Mouse (Mus musculus): ENCODE results near the gene Sbno2. TPM values are rescaled to one million over a fixed set of nuclear protein-coding genes. Genes with fewer than 3 reads are reported as not detected.

The Sbno2 gene
- total RNA-seq (2021) (10 to 100 TPM; 10.6 to 11.2 TPM), polyA plus RNA-seq (2012; rRNA removed) (16.9 and 18.0 TPM in 2 replicates)
- long read RNA-seq, partial matches to known transcripts: 7 of 9 reads
- long read RNA-seq, other reads (novel, unspliced or antisense): 2 of 9 reads

DNA sequence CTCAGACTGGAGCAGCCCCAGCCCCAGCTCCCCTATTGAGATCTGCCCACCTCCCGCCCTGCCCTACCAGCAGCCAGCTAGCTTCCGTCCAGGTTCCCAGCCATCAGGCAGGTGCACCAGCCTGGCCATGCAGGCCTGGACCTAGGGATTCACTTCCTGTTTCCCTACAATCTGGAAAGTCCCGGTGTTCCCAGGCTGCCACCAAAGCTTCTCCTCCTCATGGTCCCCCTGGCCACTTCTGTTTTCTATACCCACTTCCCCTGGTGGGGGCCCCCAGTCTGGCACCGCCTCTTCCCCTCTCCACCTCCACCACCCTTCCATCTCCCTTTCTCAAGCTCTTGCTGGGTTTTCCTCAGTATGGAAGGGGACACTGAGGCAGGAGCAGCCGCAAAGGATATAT is at the start of gene Sbno2:
Gene Sbno2, minus strand, starts transcription at position 112 of the 400 bp plus-strand sequence.
- H3K27ac ChIP-seq: no peak within 1 kb of the TSS
- peaks cover 12% of the 10 kb centered on the region for H3K4me1 ChIP-seq (ENCODE audit: control insufficient read depth, insufficient read depth, low read length)
- TF ChIP-seq EP300 (IDR thresholded peaks at IDR 0.05; ENCODE audit: insufficient read depth, low read depth, low read length) (no peak), POLR2A (IDR thresholded peaks at IDR 0.05; ENCODE audit: insufficient read depth, low read depth, low read length) (no peak), CTCF (IDR thresholded peaks at IDR 0.05) (no peak)
- H3K36me3 ChIP-seq (ENCODE audit: control insufficient read depth, insufficient read depth, low read length): no peaks in the 10 kb centered on the region
- no peak within 1 kb of the TSS for H3K4me3 ChIP-seq
- 74% methylated on average over 5 of the region's 5 CpGs for WGBS
- H3K79me2 ChIP-seq (replicated peaks; ENCODE audit: control insufficient read depth, insufficient read depth, low read length): peaks cover 9% of the 10 kb centered on the region
- H3K27me3 ChIP-seq (ENCODE audit: control insufficient read depth, insufficient read depth, low read length): no peaks in the 10 kb centered on the region
- H3K9ac ChIP-seq (ENCODE audit: low read depth, low read length): no peak within 1 kb of the TSS
- intact Hi-C loops (cut with DNase I): no loop called here
- no peak for DNase-seq

DNA sequence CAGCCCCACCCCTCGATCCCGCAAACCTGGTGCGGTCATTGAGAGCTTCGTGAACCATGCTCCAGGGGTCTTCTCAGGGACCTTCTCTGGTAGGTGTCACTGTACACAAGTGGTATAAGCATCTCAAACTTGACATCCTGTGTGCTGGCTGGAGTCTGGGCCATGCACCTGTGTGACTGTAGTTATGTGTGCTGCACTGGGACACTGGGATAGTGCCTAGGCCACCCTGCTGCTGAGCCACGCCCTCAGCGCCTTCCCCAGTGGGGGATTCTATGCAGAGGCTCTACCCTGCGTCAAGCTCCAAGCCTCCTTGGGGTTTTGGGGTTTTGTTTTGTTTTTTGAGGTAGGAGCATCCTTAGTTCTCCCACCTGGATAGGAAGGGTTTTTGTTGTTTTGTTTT is 49.0 kb upstream of the Sbno2 start:
- H3K4me3 ChIP-seq: no peak overlapping the region
- H3K36me3 ChIP-seq (ENCODE audit: control insufficient read depth, insufficient read depth, low read length): peaks cover 34% of the 10 kb centered on the region
- peaks cover 26% of the 10 kb centered on the region for H3K4me1 ChIP-seq (ENCODE audit: control insufficient read depth, insufficient read depth, low read length)
- no peak overlapping the region for H3K9ac ChIP-seq (ENCODE audit: low read depth, low read length)
- H3K79me2 ChIP-seq (replicated peaks; ENCODE audit: control insufficient read depth, insufficient read depth, low read length): peaks cover 2% of the 10 kb centered on the region; the same call in 1 of the 2 replicates
- intact Hi-C loops (cut with DNase I): no loop called here
- no peak for DNase-seq
- H3K27me3 ChIP-seq (ENCODE audit: control insufficient read depth, insufficient read depth, low read length): no peaks in the 10 kb centered on the region
- WGBS: 78% methylated on average over 7 of the region's 7 CpGs
- no peak for TF ChIP-seq EP300 (IDR thresholded peaks at IDR 0.05; ENCODE audit: insufficient read depth, low read depth, low read length)
- no peak for TF ChIP-seq CTCF (IDR thresholded peaks at IDR 0.05)
- no peak for TF ChIP-seq POLR2A (IDR thresholded peaks at IDR 0.05; ENCODE audit: insufficient read depth, low read depth, low read length)
- H3K27ac ChIP-seq: no peak overlapping the region; the same call in 1 of the 2 replicates

- intact Hi-C loops (cut with DNase I): no loop called here
- peaks cover 20% of the 10 kb centered on the region for H3K4me1 ChIP-seq (ENCODE audit: control insufficient read depth, insufficient read depth, low read length)
- no peaks in the 10 kb centered on the region for H3K27me3 ChIP-seq (ENCODE audit: control insufficient read depth, insufficient read depth, low read length)
- peaks cover 34% of the 10 kb centered on the region for H3K36me3 ChIP-seq (ENCODE audit: control insufficient read depth, insufficient read depth, low read length)
- peaks cover 2% of the 10 kb centered on the region; the same call in 1 of the 2 replicates for H3K79me2 ChIP-seq (replicated peaks; ENCODE audit: control insufficient read depth, insufficient read depth, low read length)
- DNase-seq: no peak
- WGBS: 82% methylated on average over 19 of the region's 19 CpGs
- peak overlapping the region; percentile 93 for H3K27ac ChIP-seq
- no peak for TF ChIP-seq EP300 (IDR thresholded peaks at IDR 0.05; ENCODE audit: insufficient read depth, low read depth, low read length)
- no peak for TF ChIP-seq POLR2A (IDR thresholded peaks at IDR 0.05; ENCODE audit: insufficient read depth, low read depth, low read length)
- no peak for TF ChIP-seq CTCF (IDR thresholded peaks at IDR 0.05)
- H3K9ac ChIP-seq (ENCODE audit: low read depth, low read length): no peak overlapping the region
- H3K4me3 ChIP-seq: no peak overlapping the region
These were observed 48.3 kb upstream of the Sbno2 start for GRCm38 (mm10) chr10:80153713-80154112.

DNA sequence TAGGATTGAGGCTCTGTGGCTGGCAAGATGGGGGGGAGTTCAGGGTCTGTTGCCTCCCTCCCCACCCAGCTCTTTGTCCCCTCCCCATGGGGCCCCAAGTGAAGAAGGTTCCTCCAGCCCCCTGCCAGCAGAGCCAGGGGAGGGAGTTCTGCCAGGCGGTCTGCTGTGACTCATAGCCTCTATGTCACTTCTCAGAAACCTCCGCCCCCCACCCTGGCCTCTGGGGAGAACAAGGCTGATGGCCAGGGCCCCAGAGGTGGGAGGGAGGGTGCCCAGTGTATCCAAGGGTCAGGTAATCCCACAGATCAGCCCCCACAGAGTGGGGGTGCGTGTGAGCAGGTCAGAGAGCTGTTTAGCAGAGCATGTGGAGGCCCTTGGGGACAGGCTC is 47.5 kb upstream of the Sbno2 start:
- Histone ChIP-seq H3K9ac (ENCODE audit: low read depth, low read length) (peak overlapping the region; percentile 82), H3K4me1 (ENCODE audit: control insufficient read depth, insufficient read depth, low read length) (peaks cover 17% of the 10 kb centered on the region), H3K27me3 (ENCODE audit: control insufficient read depth, insufficient read depth, low read length) (no peaks in the 10 kb centered on the region), H3K27ac (peak overlapping the region; percentile 93), H3K36me3 (ENCODE audit: control insufficient read depth, insufficient read depth, low read length) (peaks cover 32% of the 10 kb centered on the region), H3K79me2 (replicated peaks; ENCODE audit: control insufficient read depth, insufficient read depth, low read length) (peaks cover 2% of the 10 kb centered on the region; the same call in 1 of the 2 replicates), H3K4me3 (peak overlapping the region; percentile 66; the same call in 1 of the 2 replicates)
- intact Hi-C loops (cut with DNase I): no loop called here
- DNase-seq: peak; percentile 67 to 69
- TF ChIP-seq POLR2A (IDR thresholded peaks at IDR 0.05; ENCODE audit: insufficient read depth, low read depth, low read length) (no peak), CTCF (IDR thresholded peaks at IDR 0.05) (no peak), EP300 (IDR thresholded peaks at IDR 0.05; ENCODE audit: insufficient read depth, low read depth, low read length) (no peak)
- 16% methylated on average over 3 of the region's 3 CpGs for WGBS

GRCm38 (mm10) chr10:80152071-80152872 is 46.9 kb upstream of the Sbno2 start:
- H3K79me2 ChIP-seq (replicated peaks; ENCODE audit: control insufficient read depth, insufficient read depth, low read length): peaks cover 2% of the 10 kb centered on the region; the same call in 1 of the 2 replicates
- DNase-seq: peak; percentile 68 to 80
- H3K27ac ChIP-seq: peak overlapping the region; percentile 93
- H3K4me3 ChIP-seq: peak overlapping the region; percentile 66
- peaks cover 28% of the 10 kb centered on the region for H3K36me3 ChIP-seq (ENCODE audit: control insufficient read depth, insufficient read depth, low read length)
- TF ChIP-seq CTCF (IDR thresholded peaks at IDR 0.05): no peak
- peak; percentile 40; the same call in 1 of the 2 replicates for TF ChIP-seq EP300 (IDR thresholded peaks at IDR 0.05; ENCODE audit: insufficient read depth, low read depth, low read length)
- peak; percentile 43; the same call in 1 of the 2 replicates for TF ChIP-seq POLR2A (IDR thresholded peaks at IDR 0.05; ENCODE audit: insufficient read depth, low read depth, low read length)
- peaks cover 20% of the 10 kb centered on the region for H3K4me1 ChIP-seq (ENCODE audit: control insufficient read depth, insufficient read depth, low read length)
- H3K9ac ChIP-seq (ENCODE audit: low read depth, low read length): peak overlapping the region; percentile 82
- WGBS: 3% methylated on average over 15 of the region's 15 CpGs
- H3K27me3 ChIP-seq (ENCODE audit: control insufficient read depth, insufficient read depth, low read length): no peaks in the 10 kb centered on the region
- intact Hi-C loops (cut with DNase I): no loop called here
